Mouse (Mus musculus) forebrain, embryonic 10.5 days (tissue): ENCODE measurements around the gene Mnat1. TPM values are rescaled to one million over a fixed set of nuclear protein-coding genes. Genes with fewer than 3 reads are reported as not detected.
A peak's percentile ranks its signal among the peaks of the same experiment; 100 is the strongest.
"Not testable (repeated sequence)": the region's sequence is repeated elsewhere in the genome, so short reads cannot be mapped to it uniquely, and the experiment has no call there.

Source experiments
- DNase-seq: peaks from one replicate; pipeline ENCODE4 v3.0.0-alpha.2; 2017; ENCODE audit warnings: low spot score; ENCODE audit errors: extremely low spot score
- H3K27ac ChIP-seq: fragments of 300-500 bp; sonication (generic); 2 replicates; pipeline ENCODE4 v1.5.1; 2016; ENCODE audit warnings: mild to moderate bottlenecking
- H3K27me3 ChIP-seq: fragments of 300-500 bp; sonication (generic); 2 replicates; pipeline ENCODE4 v1.6.1; 2016; ENCODE audit warnings: mild to moderate bottlenecking; ENCODE audit not compliant: poor library complexity, severe bottlenecking
- H3K36me3 ChIP-seq: fragments of 300-500 bp; sonication (generic); replicated peaks from 2 replicates; pipeline ENCODE4 v1.6.1; 2016; ENCODE audit warnings: mild to moderate bottlenecking, moderate library complexity
- H3K4me1 ChIP-seq: fragments of 300-500 bp; sonication (generic); 2 replicates; pipeline ENCODE4 v1.6.1; 2016
- H3K4me3 ChIP-seq: fragments of 300-500 bp; sonication (generic); 2 replicates; pipeline ENCODE4 v1.5.1; 2016; ENCODE audit warnings: mild to moderate bottlenecking, moderate library complexity
- H3K9me3 ChIP-seq: fragments of 300-500 bp; sonication (generic); 2 replicates; pipeline ENCODE4 v1.6.1; 2016; ENCODE audit warnings: mild to moderate bottlenecking, moderate library complexity
- WGBS: fragments of 180-500 bp; shearing (Covaris S2); methylation state at CpG from one replicate; pipeline ENCODE4 v1.1.7; 2016; 5-methylcytosine and 5-hydroxymethylcytosine counted together
- polyA plus RNA-seq: library from polyadenylated mRNA; unstranded; fragments of >200 nt; fragmentation: Nextera tagmentation; extraction: Ambion mirVana; gene quantifications from 2 replicates; pipeline ENCODE4 v1.2.1, GENCODE M21; 2016

Gene Mnat1
- polyA plus RNA-seq, 1 experiment from 2014 or later: 35.8 TPM

GRCm38 (mm10) chr12:73103713-73104112 lies 19.8 kb upstream of the Mnat1 start:
- H3K27ac ChIP-seq: no peak overlapping the region
- DNase-seq: no peak
- no peaks in the 10 kb centered on the region for H3K27me3 ChIP-seq
- H3K36me3 ChIP-seq: peaks cover 90% of the 10 kb centered on the region
- 87% methylated on average over 12 of the region's 12 CpGs for WGBS
- H3K4me1 ChIP-seq: 0 out of 2 replicates have a peak, but pooled peaks cover 4% of the 10 kb centered on the region
- peaks cover 9% of the 10 kb centered on the region; the same call in 1 of the 2 replicates for H3K9me3 ChIP-seq
- H3K4me3 ChIP-seq: no peak overlapping the region

- Histone ChIP-seq H3K36me3 (peaks cover 64% of the 10 kb centered on the region), H3K4me1 (peaks cover 28% of the 10 kb centered on the region)
These were observed 15.7 kb upstream of the Mnat1 start for GRCm38 (mm10) chr12:73107821-73108220.

GRCm38 (mm10) chr12:73110431-73111111 lies 12.9 kb upstream of the Mnat1 start:
- peak; percentile 20 for DNase-seq
- WGBS: 2% methylated on average over 23 of the region's 23 CpGs
- peaks cover 34% of the 10 kb centered on the region for H3K4me1 ChIP-seq
- H3K9me3 ChIP-seq: no peaks in the 10 kb centered on the region
- peak overlapping the region; percentile 94 for H3K27ac ChIP-seq
- H3K27me3 ChIP-seq: peaks cover 20% of the 10 kb centered on the region
- H3K4me3 ChIP-seq: peak overlapping the region; percentile 84
- peaks cover 37% of the 10 kb centered on the region for H3K36me3 ChIP-seq

More at GRCm38 (mm10) chr12:73107821-73108220, 15.7 kb upstream of the Mnat1 start:
- WGBS: 79% methylated on average over 2 of the region's 2 CpGs
- Histone ChIP-seq H3K27ac (no peak overlapping the region), H3K27me3 (peaks cover 8% of the 10 kb centered on the region; the same call in 1 of the 2 replicates), H3K4me3 (no peak overlapping the region), H3K9me3 (peaks cover 9% of the 10 kb centered on the region; the same call in 1 of the 2 replicates)
- DNase-seq: no peak

GRCm38 (mm10) chr12:73111561-73112325 lies 11.8 kb upstream of the Mnat1 start:
- Histone ChIP-seq H3K27me3 (peaks cover 20% of the 10 kb centered on the region), H3K4me1 (peaks cover 34% of the 10 kb centered on the region), H3K4me3 (peak overlapping the region; percentile 84), H3K36me3 (peaks cover 25% of the 10 kb centered on the region), H3K27ac (peak overlapping the region; percentile 94), H3K9me3 (no peaks in the 10 kb centered on the region)
- WGBS: under 1% methylated on average over 44 of the region's 44 CpGs
- peak; percentile 77 for DNase-seq

- Histone ChIP-seq H3K27me3 (peaks cover 20% of the 10 kb centered on the region), H3K4me1 (peaks cover 34% of the 10 kb centered on the region), H3K36me3 (peaks cover 18% of the 10 kb centered on the region), H3K27ac (peak overlapping the region; percentile 94), H3K9me3 (no peaks in the 10 kb centered on the region), H3K4me3 (peak overlapping the region; percentile 84)
- 0% methylated on average over 68 of the region's 71 CpGs for WGBS
- peak; percentile 67 for DNase-seq
These were observed 11.0 kb upstream of the Mnat1 start for GRCm38 (mm10) chr12:73112326-73113087.

GRCm38 (mm10) chr12:73113196-73113595 lies 10.3 kb upstream of the Mnat1 start, which contains the start of gene Six4:
Gene Six4 (minus strand): TSS chr12:73113456.
- Histone ChIP-seq H3K27me3 (peaks cover 20% of the 10 kb centered on the region), H3K36me3 (peaks cover 11% of the 10 kb centered on the region), H3K4me3 (peak within 1 kb of the TSS; percentile 84), H3K9me3 (no peaks in the 10 kb centered on the region), H3K27ac (peak within 1 kb of the TSS; percentile 94), H3K4me1 (peaks cover 34% of the 10 kb centered on the region)
- WGBS: 0% methylated on average over 20 of the region's 20 CpGs
- peak; percentile 86 for DNase-seq

- no peak overlapping the region for H3K27ac ChIP-seq
- WGBS: 86% methylated on average over 4 of the region's 4 CpGs
- no peak for DNase-seq
These were observed 1.7 kb downstream of the Mnat1 start for GRCm38 (mm10) chr12:73125250-73125649.

GRCm38 (mm10) chr12:73140732-73141131 lies 17.2 kb downstream of the Mnat1 start:
- H3K4me3 ChIP-seq: no peak overlapping the region
- H3K9me3 ChIP-seq: peaks cover 12% of the 10 kb centered on the region; the same call in 1 of the 2 replicates
- H3K27me3 ChIP-seq: no peaks in the 10 kb centered on the region
- 87% methylated on average over 3 of the region's 3 CpGs for WGBS
- no peak for DNase-seq
- H3K4me1 ChIP-seq: no peaks in the 10 kb centered on the region
- no peak overlapping the region for H3K27ac ChIP-seq
- 0 out of 2 replicates have a peak, but pooled peaks cover 18% of the 10 kb centered on the region for H3K36me3 ChIP-seq

More at GRCm38 (mm10) chr12:73125250-73125649, 1.7 kb downstream of the Mnat1 start:
- no peak overlapping the region for H3K4me3 ChIP-seq
- H3K27me3 ChIP-seq: no peaks in the 10 kb centered on the region
- H3K36me3 ChIP-seq: no peaks in the 10 kb centered on the region
- no peaks in the 10 kb centered on the region for H3K9me3 ChIP-seq
- peaks cover 19% of the 10 kb centered on the region for H3K4me1 ChIP-seq

GRCm38 (mm10) chr12:73147236-73147635 lies 23.7 kb downstream of the Mnat1 start:
- no peaks in the 10 kb centered on the region for H3K9me3 ChIP-seq
- no peak for DNase-seq
- no peaks in the 10 kb centered on the region for H3K27me3 ChIP-seq
- H3K4me3 ChIP-seq: no peak overlapping the region
- WGBS: 72% methylated on average over 3 of the region's 3 CpGs
- 0 out of 2 replicates have a peak, but pooled peaks cover 14% of the 10 kb centered on the region for H3K36me3 ChIP-seq
- H3K4me1 ChIP-seq: no peaks in the 10 kb centered on the region
- no peak overlapping the region for H3K27ac ChIP-seq

GRCm38 (mm10) chr12:73151038-73151437 lies 27.5 kb downstream of the Mnat1 start:
- H3K27me3 ChIP-seq, H3K4me3 ChIP-seq, H3K36me3 ChIP-seq, DNase-seq, H3K9me3 ChIP-seq, H3K27ac ChIP-seq, H3K4me1 ChIP-seq: not testable (repeated sequence)
- 92% methylated on average over 5 of the region's 5 CpGs for WGBS

- Histone ChIP-seq H3K36me3 (no peaks in the 10 kb centered on the region), H3K4me1 (no peaks in the 10 kb centered on the region), H3K27ac (no peak overlapping the region), H3K27me3 (no peaks in the 10 kb centered on the region), H3K4me3 (no peak overlapping the region), H3K9me3 (no peaks in the 10 kb centered on the region)
- 95% methylated on average over 4 of the region's 4 CpGs for WGBS
- DNase-seq: no peak
These were observed 30.6 kb downstream of the Mnat1 start for GRCm38 (mm10) chr12:73154150-73154549.

- Histone ChIP-seq H3K27me3 (no peaks in the 10 kb centered on the region), H3K27ac (no peak overlapping the region), H3K36me3 (peaks cover under 1% of the 10 kb centered on the region), H3K4me3 (no peak overlapping the region), H3K4me1 (peaks cover 10% of the 10 kb centered on the region), H3K9me3 (peaks cover under 1% of the 10 kb centered on the region; the same call in 1 of the 2 replicates)
- 85% methylated on average over 4 of the region's 4 CpGs for WGBS
- no peak for DNase-seq
These were observed 36.8 kb downstream of the Mnat1 start for GRCm38 (mm10) chr12:73160341-73160740.
